Mouse (Mus musculus) gastrocnemius, postnatal 10 days (tissue): Measurements from ENCODE around the gene Raet1e. TPM values are rescaled to one million over a fixed set of nuclear protein-coding genes. Genes with fewer than 3 reads are reported as not detected.
"Not testable (repeated sequence)": the region's sequence is repeated elsewhere in the genome, so short reads cannot be mapped to it uniquely, and the experiment has no call there.

ENCODE experiments used
- DNase-seq: peaks from one replicate; pipeline ENCODE4 v3.0.0; 2021; ENCODE audit warnings: mixed read lengths
- total RNA-seq, 2 experiments: library from RNA; stranded (reverse); gene quantifications; 2 replicates each; pipeline ENCODE4 v1.2.3; 2021

The Raet1e gene
- total RNA-seq, 2 experiments from 2014 or later: 0.16 to 0.50 TPM

DNA sequence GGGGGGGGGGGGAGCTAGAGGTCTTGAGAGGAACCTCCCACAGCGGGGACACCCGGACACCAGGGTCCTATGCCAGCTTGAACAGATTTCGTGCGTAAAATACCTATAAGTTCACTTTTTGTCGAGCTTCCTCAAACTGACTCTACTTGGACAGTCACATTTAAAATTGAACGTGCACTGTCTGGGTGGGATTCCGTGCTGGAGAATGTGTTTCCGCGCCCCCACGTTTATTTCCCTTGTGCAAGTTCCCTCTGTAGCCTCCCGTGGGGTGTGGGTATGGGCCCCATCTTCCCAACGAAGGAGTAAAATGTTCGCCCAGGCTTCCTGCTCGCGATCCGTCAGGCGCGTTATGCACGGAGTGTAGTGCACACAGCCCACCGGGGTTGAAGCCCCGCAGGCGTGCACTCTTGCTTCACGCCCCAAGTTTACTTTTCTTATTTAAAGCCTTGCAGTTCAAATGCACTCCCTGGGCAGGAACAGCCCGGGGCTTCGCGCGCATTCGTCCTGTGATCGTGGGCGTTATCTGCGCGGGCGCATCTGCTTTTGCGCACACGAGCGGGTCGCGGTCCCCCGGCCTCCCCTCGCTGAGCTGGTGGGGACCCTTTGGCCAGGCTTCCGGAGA lies 115.4 kb downstream of the Raet1e start:
- DNase-seq: no peak

DNA sequence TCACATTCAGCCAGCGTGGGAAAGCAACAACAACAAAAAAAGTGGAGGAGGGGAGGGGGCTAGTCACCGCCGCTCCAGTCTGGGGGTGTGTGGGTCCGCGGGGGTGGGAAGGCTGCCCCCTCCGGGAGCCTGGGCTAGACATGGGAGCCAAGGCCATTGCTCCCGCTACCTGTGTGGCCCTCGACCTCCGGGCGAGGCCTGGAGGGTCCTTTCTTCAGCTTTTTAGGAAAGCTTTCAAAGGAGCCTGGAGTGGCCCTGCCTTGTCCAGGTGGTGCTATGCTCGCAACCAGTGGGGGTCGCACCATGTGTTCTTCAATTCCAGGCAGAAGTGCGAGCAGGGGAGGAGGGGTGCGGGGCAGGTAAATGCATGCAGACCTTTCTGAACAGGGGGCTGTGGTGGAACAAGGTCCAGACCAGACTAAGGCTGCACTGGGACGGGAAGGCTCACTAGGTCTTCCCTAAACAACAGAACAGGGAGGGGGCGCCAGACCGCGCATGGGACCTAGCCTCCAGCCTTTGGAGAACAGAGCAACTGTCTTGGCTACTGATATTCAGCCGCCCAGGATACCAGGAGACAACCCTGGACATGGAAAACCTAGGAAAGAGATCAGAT lies 116.2 kb downstream of the Raet1e start:
- DNase-seq: no peak

DNA sequence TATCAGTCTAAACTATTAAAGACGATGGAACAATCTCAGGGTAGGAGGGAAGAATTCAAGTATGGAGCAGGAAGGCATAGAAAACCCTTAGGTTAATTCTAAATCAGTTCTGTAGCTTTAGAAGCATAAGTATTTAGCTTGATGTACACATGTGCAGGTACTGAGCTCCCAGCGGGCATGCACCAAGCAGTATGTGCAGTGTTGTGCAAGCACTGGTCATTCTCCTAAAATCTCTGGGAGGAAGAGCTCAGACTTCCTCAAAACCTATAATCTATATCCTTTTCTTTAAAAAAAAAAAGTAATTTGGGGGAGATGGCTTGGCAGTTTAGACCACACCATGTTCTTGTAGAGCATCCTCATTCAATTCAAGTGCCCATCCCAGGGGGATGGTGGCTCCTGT lies 120.1 kb downstream of the Raet1e start:
- not testable (repeated sequence) for DNase-seq

DNA sequence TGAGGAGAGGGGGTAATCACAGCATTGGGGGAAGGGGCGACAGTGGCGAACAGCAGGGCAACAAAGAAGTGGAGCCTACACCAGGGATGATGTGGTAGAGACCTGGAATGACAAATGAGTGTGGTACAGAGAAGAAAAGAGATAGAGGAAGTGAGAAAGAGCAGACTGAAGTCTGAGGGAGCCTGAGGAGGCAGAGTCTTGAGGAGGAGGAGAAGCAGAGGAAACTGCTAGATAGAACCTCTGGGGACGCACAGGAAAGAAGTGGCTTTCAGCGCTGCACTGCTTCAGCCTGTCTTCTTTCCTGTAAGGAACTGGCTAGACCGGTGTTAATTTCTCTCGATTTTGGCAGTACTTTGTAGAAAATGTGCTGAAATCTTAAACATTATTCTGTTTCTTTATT lies 124.4 kb downstream of the Raet1e start:
- no peak for DNase-seq

DNA sequence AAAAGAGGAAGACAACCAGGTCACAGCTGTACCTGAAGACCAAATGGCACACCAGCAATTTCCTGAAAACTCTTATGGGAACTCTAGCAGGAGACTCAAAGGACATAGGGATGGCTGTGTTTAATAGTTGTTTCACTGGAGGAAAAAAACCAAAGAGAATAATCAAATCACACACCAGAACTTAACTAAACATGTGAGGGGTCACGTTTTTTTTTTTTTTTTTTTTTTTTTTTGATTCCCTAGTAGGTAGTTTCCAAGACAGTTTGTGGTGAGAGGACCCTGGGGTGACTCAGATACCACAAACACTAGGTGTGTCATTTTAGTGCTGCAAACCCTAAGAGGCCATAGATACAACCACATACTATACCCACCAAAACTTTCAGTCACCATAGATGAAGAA lies 137.3 kb downstream of the Raet1e start:
- no peak for DNase-seq

DNA sequence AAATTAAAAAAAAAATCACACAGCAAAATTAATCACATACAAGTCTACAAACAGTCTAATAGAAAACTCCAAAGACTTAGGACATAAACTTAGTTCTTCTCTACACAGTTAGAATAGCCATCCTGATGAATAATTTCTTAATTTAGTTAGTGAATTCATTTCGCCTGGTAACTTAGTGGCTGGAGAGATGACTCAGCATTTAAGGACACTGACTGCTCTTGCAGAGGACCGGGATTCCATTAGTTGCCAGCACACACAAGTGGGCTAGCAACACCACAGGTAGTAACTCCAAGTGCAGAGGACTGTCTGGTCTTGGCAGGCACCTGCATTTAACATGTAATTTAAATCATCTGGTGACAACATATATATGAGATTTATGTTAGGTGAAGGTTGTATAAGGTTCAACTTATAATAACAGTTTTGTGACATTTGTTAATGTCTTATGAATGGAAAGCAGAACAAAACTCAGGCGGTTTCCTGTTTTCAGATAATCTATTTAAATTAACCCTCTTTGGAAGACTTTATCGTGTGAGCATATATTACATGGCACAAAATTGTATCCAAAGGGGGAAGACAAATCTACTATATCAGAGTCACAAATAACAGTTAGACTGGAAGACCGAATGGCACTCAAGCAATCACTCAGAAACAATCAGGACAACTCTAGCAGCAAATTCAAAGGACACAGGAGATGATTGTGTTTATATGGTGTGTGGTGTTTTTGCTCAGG lies 138.8 kb downstream of the Raet1e start:
- DNase-seq: no peak

DNA sequence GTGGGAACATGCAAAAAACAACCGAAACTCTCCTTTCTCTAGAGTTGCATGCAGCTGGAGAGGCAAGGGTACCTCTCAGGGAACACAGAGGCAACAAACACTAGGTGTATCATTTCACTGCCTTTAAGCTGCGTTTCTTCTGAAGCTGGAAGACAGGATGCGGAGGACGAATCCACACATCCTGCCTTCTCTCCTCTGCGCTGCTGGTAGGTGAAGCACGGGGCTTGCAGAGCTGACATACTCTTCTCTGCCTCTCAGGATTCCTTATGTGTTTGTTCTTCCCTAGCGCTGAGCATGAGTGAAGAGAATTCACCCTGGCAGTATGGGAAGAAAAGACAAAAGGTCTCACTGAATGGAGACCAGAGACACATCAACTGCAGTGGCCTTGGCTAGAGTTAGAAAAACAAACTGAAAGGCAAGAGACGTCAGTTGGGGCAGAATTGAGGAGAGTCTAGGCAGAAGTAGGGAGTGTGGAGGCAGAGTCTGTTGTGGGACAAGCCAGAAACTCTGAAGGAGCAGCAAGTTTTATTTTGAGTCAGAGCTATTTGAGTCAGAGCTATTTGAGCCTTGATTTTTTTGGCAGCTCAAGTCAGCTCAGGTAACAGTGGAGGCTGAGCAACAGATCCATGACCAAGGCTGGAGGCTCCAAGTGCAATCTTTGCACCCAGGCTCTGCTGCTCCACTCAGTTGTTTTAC lies 139.5 kb downstream of the Raet1e start:
- no peak for DNase-seq

DNA sequence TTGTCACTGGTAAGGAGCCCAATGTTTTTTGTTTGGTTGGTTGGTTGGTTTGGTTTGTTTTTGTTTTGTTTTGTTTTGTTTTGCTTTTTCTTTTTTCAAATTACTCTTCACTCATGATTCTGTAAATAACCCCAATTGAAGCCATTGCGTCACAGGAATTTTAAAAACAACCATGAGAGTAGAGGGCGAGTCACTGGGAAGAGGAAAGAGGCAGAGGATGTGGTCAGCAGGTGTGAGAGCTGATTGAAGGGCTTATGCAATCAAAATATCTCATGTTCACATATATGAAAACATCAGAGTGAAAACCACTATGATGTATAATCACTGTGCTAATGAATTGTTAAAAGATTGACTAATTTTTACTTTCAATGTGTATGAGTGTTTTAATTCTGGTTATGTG lies 141.0 kb downstream of the Raet1e start:
- no peak for DNase-seq

DNA sequence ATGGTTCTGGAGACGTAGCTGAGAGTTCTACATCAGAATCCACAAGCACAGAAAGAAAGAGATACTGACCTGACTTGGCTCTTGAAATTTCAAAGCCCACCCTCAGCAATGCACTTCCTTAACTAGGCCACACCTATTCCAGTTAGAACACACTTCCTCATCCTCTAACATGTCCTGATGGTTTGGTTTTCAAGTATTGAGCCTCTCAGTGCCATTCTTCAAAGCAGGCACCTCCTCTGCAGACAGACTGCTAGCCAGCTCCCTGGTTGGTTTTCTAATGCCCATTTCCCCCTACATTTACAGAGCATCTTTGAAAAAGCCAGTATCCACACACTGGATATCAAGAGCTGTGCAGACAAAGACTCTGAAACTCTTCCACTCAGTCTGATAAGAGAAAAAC lies 143.3 kb downstream of the Raet1e start:
- no peak for DNase-seq

DNA sequence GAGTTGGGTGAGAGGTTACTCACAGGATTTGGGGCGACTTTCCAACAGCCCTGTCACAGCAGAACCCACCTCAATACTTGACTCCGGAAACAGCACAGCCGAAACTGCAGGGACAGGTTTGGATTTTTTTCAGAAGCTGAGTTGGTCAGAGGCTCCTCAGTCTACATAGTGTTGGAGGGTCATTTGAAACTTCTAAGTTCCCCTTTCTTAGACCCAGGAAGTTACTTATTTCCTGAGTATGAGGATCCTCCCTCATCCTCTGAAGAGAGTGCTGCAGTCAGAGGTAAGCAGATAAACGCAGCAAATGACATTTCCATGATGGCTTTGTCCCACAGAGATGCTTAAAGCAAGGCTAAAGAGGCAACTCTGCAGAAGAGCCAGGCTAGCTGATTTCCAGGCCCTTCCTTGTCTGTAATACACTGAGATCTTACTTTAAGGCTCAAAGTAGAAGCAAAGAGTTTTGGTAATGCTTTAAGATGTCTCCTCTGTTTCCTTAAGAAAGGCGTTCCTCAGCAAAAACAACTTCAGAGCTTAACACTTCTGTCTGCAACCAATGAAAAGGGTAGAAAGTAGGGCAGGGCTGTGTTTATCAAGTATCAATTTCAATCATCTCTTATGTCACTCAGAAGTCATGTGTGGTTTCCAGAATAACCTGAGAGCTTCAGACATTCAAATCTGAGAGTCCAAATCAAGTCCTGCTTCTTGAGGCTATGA lies 144.1 kb downstream of the Raet1e start:
- DNase-seq: no peak

DNA sequence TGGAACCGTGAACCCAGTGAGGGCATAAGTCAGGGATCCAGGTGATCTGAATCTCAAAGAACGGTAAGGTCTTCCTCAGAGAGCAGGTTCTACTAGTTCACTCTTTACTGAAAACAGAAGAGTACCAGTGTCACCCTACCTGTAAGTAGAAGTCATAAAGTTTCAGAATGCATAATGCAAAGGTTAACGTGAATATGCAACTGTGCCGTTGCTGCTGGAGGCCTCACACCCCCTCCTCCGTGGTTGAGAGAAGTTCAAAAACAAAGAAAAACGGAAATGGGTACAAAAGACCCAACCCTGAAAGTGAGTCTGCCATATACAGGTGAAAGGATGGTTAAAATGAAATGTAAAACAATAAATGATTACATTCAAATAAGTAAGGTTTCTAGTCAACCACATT lies 145.4 kb downstream of the Raet1e start:
- no peak for DNase-seq

DNA sequence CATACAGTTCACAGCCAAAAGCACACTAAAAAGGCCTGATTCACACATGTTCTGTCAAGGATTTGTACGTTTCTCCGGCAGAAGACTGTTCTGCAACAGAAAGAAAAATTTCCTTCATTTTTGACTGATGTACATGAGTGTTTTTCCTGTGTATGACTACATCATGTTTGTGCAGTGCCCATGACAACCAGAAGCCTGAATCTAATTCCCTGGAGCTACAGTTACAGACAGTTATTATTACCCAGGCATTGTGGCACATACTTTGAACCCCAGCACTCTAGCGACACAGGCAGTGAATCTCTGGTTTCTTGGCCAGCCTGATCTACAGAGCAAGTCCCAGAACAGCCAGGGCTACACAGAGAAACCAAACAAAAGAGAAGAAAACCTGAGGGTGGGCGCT lies 147.4 kb downstream of the Raet1e start:
- no peak for DNase-seq

DNA sequence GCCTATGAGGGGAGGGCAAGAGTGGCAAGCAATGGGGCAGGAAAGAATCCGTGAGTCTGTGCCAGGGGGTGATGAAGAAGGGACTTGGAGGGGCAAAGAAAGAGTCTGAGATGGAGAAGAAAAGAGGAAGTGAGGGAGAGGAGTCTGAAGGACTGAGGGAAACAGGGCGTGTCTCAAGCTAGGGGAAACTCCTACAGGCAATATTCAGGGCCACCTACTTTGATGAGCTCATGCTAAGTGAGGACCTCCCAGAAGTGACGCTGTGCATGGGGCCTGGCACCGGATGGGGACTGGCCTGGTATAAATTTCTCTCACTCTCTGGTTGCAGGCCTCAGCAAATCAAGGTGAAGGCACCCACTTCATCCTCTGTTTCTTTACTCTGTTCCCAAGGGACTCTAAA lies 148.1 kb downstream of the Raet1e start:
- no peak for DNase-seq

DNA sequence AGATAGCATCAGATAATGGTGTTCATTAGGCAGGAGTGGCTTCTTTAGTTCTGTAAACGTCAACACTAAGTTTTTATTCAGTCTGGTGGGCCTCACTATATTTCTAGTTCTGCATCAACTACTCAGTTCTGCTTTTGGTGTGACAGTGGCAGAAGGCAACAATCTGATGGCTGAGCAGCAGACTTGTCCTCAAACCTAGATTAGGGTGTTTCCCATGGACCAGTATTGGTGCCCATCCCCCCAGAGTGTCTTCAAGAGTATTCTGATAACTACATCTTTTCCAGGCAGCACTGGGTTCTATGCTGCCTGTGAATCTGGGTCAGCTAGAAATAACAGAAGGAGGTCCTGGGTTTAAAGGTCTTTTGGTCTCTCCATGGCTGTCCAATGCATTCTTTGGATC lies 149.9 kb downstream of the Raet1e start:
- no peak for DNase-seq

DNA sequence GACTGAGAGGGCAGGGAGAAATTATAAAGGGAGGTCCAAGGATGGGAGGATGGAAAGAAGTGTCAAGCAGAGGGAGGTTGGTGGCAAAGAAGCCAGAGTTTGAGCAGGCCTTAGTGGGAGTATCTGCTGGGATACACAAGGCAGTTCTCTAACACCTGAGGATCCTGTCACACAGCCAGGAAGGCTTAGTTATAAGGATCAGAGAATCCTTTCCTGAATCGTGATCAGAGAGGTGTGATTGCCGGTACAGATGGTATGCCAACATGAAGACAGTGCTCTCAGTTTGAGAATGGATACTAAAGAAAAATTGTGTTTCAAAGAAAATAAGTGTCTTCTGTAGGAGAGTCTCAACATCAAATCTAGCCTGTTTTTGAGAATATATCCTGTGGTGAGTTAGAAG lies 164.5 kb downstream of the Raet1e start:
- DNase-seq: no peak

DNA sequence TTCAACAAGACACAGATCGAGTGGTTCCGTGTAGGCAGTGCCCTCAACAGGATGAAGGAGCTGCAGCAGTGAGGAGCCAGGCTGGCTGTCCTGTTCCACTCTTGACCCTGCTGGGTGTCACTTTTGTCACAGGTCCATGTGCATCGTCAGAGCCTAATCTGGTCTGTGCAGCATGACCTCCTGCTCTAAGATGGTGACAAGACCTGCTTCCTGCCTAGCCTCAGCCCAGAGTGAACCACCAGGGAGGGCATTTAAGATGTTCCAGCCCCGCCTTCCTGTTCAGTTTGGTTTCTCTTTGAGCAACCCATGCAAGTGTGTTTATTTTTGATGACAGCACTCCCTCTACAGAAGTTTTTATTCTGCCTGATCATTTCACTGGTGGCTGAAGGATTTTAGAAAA lies 187.4 kb downstream of the Raet1e start:
- DNase-seq: not testable (repeated sequence)

DNA sequence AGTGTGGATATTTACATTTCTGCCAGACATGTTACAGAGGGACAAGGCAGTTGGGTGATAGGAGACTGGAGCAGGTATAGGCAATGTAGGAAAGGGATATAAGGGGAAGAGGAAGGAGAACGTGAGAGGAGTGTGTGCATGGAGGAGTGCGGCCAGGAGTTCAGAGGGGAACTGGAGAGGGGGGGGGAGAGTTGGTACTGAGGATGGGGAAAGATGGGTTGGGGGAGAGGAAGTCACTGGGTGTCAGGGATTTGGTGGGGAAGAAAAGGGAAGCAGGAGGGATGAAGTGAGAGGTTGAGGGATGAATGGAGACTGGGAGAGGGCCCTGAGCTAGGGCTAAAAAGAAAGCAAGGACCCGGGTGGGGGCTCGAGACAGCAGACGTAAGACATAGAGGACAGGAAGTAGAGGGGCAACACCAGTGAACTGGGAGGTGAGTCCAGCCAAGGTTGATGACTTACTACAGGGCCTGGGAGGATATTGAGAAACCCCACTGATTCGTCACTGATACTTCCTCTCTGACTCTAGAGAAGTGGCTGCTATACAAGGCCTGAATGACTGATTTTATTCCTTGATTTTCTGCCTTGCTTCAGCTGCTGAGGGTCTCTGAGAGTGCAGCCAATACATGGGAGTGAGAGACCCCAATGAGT lies 195.3 kb downstream of the Raet1e start:
- not testable (repeated sequence) for DNase-seq

DNA sequence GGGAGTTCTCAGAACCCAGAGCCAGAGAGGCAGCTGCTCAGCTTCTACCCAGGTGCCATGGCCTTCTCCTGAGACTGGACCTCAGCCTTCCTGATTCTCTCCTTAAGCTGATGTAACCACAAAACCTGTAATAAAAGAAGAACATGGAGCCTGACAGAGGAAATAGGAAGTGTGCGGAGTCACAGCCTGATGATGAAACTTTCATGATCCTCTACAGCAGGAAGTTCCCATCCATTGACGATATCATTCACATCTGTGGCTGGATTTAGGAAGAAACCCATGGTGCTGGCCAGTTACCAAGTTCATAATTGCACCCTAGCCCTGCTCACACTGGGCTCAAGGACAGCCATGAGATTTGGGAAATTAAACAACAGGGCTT lies 195.8 kb downstream of the Raet1e start:
- not testable (repeated sequence) for DNase-seq

DNA sequence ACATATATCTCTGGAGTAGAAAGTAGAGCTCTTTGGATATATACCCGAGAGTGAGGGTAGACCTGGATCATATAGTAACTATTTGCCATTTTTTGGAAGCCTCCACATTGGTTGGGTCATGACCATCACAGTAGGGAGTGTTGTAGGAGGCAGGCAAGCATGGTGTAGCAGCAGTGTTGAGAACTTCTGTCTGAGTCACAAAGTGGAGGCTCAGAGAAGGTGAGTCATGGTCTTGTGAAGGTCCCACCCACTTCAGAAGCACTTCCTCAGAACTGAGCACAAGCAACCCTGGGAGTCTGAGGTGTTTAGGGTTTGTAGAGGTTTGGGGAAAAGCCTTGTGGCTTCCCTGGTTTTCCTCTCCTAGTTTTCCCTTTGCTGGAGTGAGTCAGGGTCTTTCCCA lies 199.0 kb downstream of the Raet1e start:
- DNase-seq: not testable (repeated sequence)

DNA sequence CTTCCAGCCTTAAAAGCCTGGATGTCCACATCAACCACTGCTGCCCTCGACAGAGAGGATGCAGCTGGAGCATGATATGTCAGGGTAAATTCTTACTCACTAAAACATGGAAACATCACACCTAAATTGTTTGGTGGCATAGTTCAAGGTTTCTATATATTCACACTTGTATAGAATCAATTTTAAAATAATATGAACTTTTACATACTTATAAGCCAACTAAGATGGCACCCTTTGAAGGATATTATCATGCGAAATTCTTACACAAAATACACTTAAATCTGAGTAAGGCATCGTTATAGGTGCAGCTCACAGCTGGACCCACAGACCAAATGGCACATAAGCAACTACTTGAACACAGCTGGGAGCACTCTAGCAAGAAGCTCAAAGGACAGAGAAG lies 201.9 kb downstream of the Raet1e start, which contains the start of gene Raet1d:
Gene Raet1d (plus strand): TSS at position 301 of the 400 bp plus-strand sequence.
- not testable (repeated sequence) for DNase-seq

DNA sequence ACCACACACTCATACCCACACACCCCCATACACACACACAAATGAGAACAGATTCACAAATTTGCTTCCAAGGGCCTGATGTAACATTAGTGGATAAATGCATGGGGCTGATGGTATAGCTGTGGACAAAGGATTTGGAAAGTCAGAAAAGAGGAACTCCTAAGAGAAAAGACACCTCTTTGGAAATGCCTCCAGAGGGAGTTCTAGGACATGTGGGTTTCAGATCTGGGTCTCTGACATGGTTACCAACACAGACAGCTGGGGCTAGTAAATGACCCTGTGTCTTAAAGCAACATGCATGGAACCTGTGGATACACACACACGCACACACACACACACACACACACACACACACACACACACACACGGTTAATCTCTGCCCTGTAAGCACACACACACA lies 202.6 kb downstream of the Raet1e start:
- not testable (repeated sequence) for DNase-seq
